Mouse (Mus musculus) layer of hippocampus, postnatal 36 days (tissue): ENCODE results near the gene Olfr768. TPM values are rescaled to one million over a fixed set of nuclear protein-coding genes. Genes with fewer than 3 reads are reported as not detected.
"Not testable (repeated sequence)": the region's sequence is repeated elsewhere in the genome, so short reads cannot be mapped to it uniquely, and the experiment has no call there.

Experiments
- DNase-seq, 2 experiments: peaks; one replicate each; pipeline ENCODE4 v3.0.0; 2022
- total RNA-seq, 2 experiments: library from RNA; stranded (reverse); gene quantifications; 2 replicates each; pipeline ENCODE4 v1.2.3; 2021

Olfr768 gene
- total RNA-seq, result not detected

- no peak for DNase-seq
These were observed at the start of gene Olfr768 for GRCm38 (mm10) chr10:129099275-129099674. Gene Olfr768, minus strand, starts transcription at chr10:129099375.

DNA sequence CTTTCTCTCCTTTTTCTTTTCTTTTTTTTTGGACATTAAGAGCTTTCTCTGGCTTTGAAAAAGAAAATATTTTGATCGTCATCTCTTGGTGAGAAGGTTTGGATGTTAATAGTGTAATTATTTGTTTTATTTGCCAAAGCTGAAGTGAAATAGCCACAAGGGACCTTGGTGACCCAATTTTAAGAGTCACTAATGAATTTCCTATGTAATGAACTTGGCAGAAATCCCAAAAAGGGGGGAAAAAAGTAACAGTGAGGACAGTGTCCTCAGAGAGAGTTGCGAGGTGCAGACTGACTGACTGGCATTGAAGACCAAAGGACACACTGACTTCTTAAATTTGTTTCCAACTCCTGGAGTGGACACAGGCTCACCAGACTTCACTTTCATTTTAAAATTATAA is 39.7 kb upstream of the Olfr768 start, which contains the start of gene Olfr770:
Gene Olfr770, minus strand, starts transcription at position 101 of the 400 bp plus-strand sequence.
- no peak for DNase-seq

GRCm38 (mm10) chr10:129117761-129118160 is 18.6 kb upstream of the Olfr768 start, which contains the start of gene Olfr769:
Gene Olfr769, minus strand, starts transcription at chr10:129117861.
- no peak for DNase-seq

- no peak for DNase-seq
These were observed 16.0 kb upstream of the Olfr768 start for GRCm38 (mm10) chr10:129115146-129115545.

- DNase-seq, result no peak
These were observed 2.1 kb upstream of the Olfr768 start for GRCm38 (mm10) chr10:129101231-129101630.

DNA sequence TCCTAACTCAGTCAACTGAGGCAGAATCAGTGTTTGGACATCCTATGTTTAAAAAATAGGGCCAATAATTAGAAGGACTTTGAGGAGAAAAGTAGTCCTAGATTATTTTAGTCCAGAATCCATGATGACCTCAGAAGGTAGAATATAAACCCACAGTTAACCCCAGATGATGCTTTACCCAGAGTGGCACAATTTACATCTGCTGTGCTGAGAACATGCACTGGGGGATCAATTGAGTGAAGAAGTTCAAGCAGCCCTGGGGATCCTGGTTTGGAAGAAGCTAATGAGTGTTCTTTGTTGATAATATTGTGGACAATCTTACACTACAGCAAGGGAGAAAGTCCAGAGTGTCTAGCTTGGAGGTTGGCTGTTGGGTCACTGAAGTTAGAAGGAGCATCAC is 16.4 kb downstream of the Olfr768 start, which contains the start of gene Olfr767:
Gene Olfr767, minus strand, starts transcription at position 101 of the 400 bp plus-strand sequence.
- not testable (repeated sequence) for DNase-seq

DNA sequence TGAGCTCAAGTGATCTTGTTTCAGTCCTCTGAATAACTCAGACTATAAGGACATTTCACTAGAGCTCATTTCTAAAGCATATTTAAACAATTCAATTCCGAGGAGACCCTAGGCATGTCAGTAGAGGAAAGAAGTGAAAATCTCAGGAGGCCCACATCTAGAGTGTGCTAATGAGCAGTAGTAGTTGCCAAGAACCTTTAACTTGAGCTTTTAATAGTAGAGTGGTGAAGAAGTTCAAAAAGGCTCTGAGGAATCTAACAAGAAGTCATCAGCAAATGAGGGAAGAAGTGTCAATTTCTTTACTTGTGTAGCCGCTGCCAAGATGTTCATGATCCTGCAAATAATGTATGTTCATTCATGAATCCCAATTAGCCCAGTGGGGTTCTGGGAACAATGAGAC is 30.3 kb downstream of the Olfr768 start, which contains the start of gene Olfr766-ps1:
Gene Olfr766-ps1, minus strand, starts transcription at position 101 of the 400 bp plus-strand sequence.
- no peak for DNase-seq

GRCm38 (mm10) chr10:129049898-129050297 is 49.3 kb downstream of the Olfr768 start, which contains the start of gene Olfr765:
Gene Olfr765, minus strand, starts transcription at chr10:129049998.
- DNase-seq, result not testable (repeated sequence)

Other genes with a start within 250 kb of the Olfr768 start
- gene Gdf11, start 207.7 kb downstream of the Olfr768 start, total RNA-seq, result 10 to 100 TPM; 20.4 to 22.7 TPM
- 10 to 100 TPM; 77.8 to 79.7 TPM for gene Cd63, start 198.4 kb downstream of the Olfr768 start, total RNA-seq
- gene Rdh5, start 176.5 kb downstream of the Olfr768 start, total RNA-seq, result 1 to 10 TPM; 6.4 to 8.9 TPM
- gene Bloc1s1, start 175.3 kb downstream of the Olfr768 start, total RNA-seq, result 10 to 100 TPM; 92.9 to 94.1 TPM
- 10 to 100 TPM; 30.1 to 35.4 TPM for gene Itga7, start 165.6 kb downstream of the Olfr768 start, total RNA-seq
- gene Mettl7b, start 138.4 kb downstream of the Olfr768 start, total RNA-seq, result not detected
- not detected for gene Olfr9, start 109.9 kb downstream of the Olfr768 start, total RNA-seq
- not detected for gene Olfr763, start 88.6 kb downstream of the Olfr768 start, total RNA-seq
- not detected for gene Olfr764-ps1, start 59.5 kb downstream of the Olfr768 start, total RNA-seq
- not detected for gene Olfr765, start 49.4 kb downstream of the Olfr768 start, total RNA-seq
- gene Olfr766-ps1, start 30.4 kb downstream of the Olfr768 start, total RNA-seq, result not detected
- gene Olfr767, start 16.5 kb downstream of the Olfr768 start, total RNA-seq, result under 1 TPM in 1 of 2 experiments, not detected in 1; 0.08 TPM
- not detected for gene Olfr769, start 18.5 kb upstream of the Olfr768 start, total RNA-seq
- gene Olfr770, start 39.6 kb upstream of the Olfr768 start, total RNA-seq, result not detected
- gene Olfr771, start 65.4 kb upstream of the Olfr768 start, total RNA-seq, result not detected
- gene Olfr772, start 78.5 kb upstream of the Olfr768 start, total RNA-seq, result not detected
- gene Olfr773, start 88.0 kb upstream of the Olfr768 start, total RNA-seq, result not detected
- not detected for gene Olfr774, start 136.8 kb upstream of the Olfr768 start, total RNA-seq
- not detected for gene Olfr775, start 149.0 kb upstream of the Olfr768 start, total RNA-seq
- gene Olfr776, start 159.8 kb upstream of the Olfr768 start, total RNA-seq, result not detected
- gene Olfr777, start 172.1 kb upstream of the Olfr768 start, total RNA-seq, result not detected
- not detected for gene Olfr780, start 218.7 kb upstream of the Olfr768 start, total RNA-seq
- not detected for gene Olfr781, start 229.5 kb upstream of the Olfr768 start, total RNA-seq
- not detected for gene Olfr782, start 249.5 kb upstream of the Olfr768 start, total RNA-seq